Comparison of ENCODE assay signal across 23 mouse cellular contexts in the genomic region with DNA sequence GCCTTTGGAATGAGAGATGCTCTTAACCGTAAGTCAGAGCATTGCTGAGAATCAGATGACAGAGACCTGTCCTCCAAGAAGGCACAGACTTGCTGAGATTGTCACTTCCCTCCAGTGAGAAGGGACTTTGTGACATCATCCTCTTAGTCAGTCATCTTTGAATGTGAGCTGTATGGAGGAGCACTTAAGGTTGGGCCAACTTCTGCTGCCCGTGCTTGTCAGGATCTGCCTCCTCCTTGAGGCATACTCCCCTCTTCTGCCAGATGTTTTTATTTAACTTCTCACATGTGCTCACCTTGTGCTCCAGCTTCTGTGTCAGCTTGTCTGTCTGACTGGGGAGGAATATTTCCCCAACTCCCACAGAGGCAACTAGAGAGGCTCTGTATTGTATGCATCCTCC. TPM values are rescaled to one million over a fixed set of nuclear protein-coding genes. Genes with fewer than 3 reads are reported as not detected.
DNase-seq lines count a peak whose midpoint lies in the region; ATAC-seq and TF ChIP-seq lines count a peak whose summit lies in the region.
"Had no signal": no experiment of that assay in that cellular context is flagged by ENCODE, and none has a peak within 500 bp of the region (broad histone marks: within the 10 kb centered on the region; RNA-seq: fewer than 3 reads in every experiment).

No protein-coding gene starts in this region.

- WGBS in embryonic facial prominence, embryonic 11.5 days = 40% methylated on average over 2 of the region's 2 CpGs
- WGBS in embryonic facial prominence, embryonic 10.5 days = 57% methylated on average over 2 of the region's 2 CpGs
- 28% methylated on average over 2 of the region's 2 CpGs for WGBS in embryonic facial prominence, embryonic 14.5 days
- 36% methylated on average over 2 of the region's 2 CpGs for WGBS in limb, embryonic 14.5 days
- WGBS in kidney, embryonic 16.5 days = 41% methylated on average over 2 of the region's 2 CpGs

- H3K9me3 ChIP-seq in embryonic facial prominence, embryonic 11.5 days (replicated peaks; ENCODE audit: control insufficient read depth, low read length) = no peaks in the 10 kb centered on the region
- H3K9me3 ChIP-seq in embryonic facial prominence, embryonic 10.5 days = no peaks in the 10 kb centered on the region
- no peaks in the 10 kb centered on the region for H3K9me3 ChIP-seq in embryonic facial prominence, embryonic 14.5 days (ENCODE audit: control insufficient read depth, low read length)
- H3K9me3 ChIP-seq in limb, embryonic 14.5 days (ENCODE audit: control insufficient read depth, low read length) = no peaks in the 10 kb centered on the region
- H3K9me3 ChIP-seq in kidney, embryonic 16.5 days (ENCODE audit: low read length) = no peaks in the 10 kb centered on the region
- H3K9me3 ChIP-seq: embryonic facial prominence, embryonic 12.5 days; forebrain, embryonic 10.5 days; forebrain, embryonic 12.5 days had no signal

- H3K4me1 ChIP-seq in embryonic facial prominence, embryonic 11.5 days (ENCODE audit: control insufficient read depth, insufficient read depth, low read length) = no peaks in the 10 kb centered on the region
- peaks cover 14% of the 10 kb centered on the region for H3K4me1 ChIP-seq in embryonic facial prominence, embryonic 10.5 days
- peaks cover 16% of the 10 kb centered on the region for H3K4me1 ChIP-seq in embryonic facial prominence, embryonic 14.5 days (ENCODE audit: control insufficient read depth, insufficient read depth, low read length)
- H3K4me1 ChIP-seq in limb, embryonic 14.5 days (ENCODE audit: control insufficient read depth, insufficient read depth, low read length) = peaks cover 13% of the 10 kb centered on the region
- no peaks in the 10 kb centered on the region for H3K4me1 ChIP-seq in kidney, embryonic 16.5 days (ENCODE audit: insufficient read depth, low read length)
- H3K4me1 ChIP-seq: forebrain, embryonic 10.5 days; forebrain, embryonic 12.5 days had no signal

- no peaks in the 10 kb centered on the region for H3K36me3 ChIP-seq in embryonic facial prominence, embryonic 11.5 days (replicated peaks; ENCODE audit: control insufficient read depth, insufficient read depth, low read depth, low read length)
- no peaks in the 10 kb centered on the region for H3K36me3 ChIP-seq in embryonic facial prominence, embryonic 10.5 days (replicated peaks)
- H3K36me3 ChIP-seq in embryonic facial prominence, embryonic 14.5 days (ENCODE audit: control insufficient read depth, insufficient read depth, low read length) = no peaks in the 10 kb centered on the region
- no peaks in the 10 kb centered on the region for H3K36me3 ChIP-seq in limb, embryonic 14.5 days (ENCODE audit: control insufficient read depth, insufficient read depth, low read length)
- H3K36me3 ChIP-seq in kidney, embryonic 16.5 days (ENCODE audit: insufficient read depth, low read length) = no peaks in the 10 kb centered on the region
- H3K36me3 ChIP-seq: embryonic facial prominence, embryonic 12.5 days; forebrain, embryonic 10.5 days; forebrain, embryonic 12.5 days had no signal

- no peak overlapping the region for H3K4me3 ChIP-seq in embryonic facial prominence, embryonic 11.5 days (ENCODE audit: low read depth, low read length)
- no peak overlapping the region for H3K4me3 ChIP-seq in embryonic facial prominence, embryonic 10.5 days
- no peak overlapping the region for H3K4me3 ChIP-seq in embryonic facial prominence, embryonic 14.5 days (ENCODE audit: low read depth, low read length)
- H3K4me3 ChIP-seq in limb, embryonic 14.5 days (replicated peaks; ENCODE audit: low read length) = no peak overlapping the region
- H3K4me3 ChIP-seq in kidney, embryonic 16.5 days (ENCODE audit: low read length) = no peak overlapping the region
- H3K4me3 ChIP-seq: embryonic facial prominence, embryonic 12.5 days; erythroblast, embryonic 14.5 days; forebrain, embryonic 10.5 days; forebrain, embryonic 12.5 days had no signal

- H3K27me3 ChIP-seq in embryonic facial prominence, embryonic 11.5 days (ENCODE audit: control insufficient read depth, insufficient read depth, low read length) = no peaks in the 10 kb centered on the region
- no peaks in the 10 kb centered on the region for H3K27me3 ChIP-seq in embryonic facial prominence, embryonic 10.5 days (replicated peaks; ENCODE audit: low read depth, poor library complexity, severe bottlenecking)
- no peaks in the 10 kb centered on the region for H3K27me3 ChIP-seq in embryonic facial prominence, embryonic 14.5 days (replicated peaks; ENCODE audit: control insufficient read depth, insufficient read depth, low read length)
- no peaks in the 10 kb centered on the region for H3K27me3 ChIP-seq in limb, embryonic 14.5 days (ENCODE audit: control insufficient read depth, insufficient read depth, low read length)
- no peaks in the 10 kb centered on the region for H3K27me3 ChIP-seq in kidney, embryonic 16.5 days (ENCODE audit: insufficient read depth, low read length)
- H3K27me3 ChIP-seq: embryonic facial prominence, embryonic 12.5 days; forebrain, embryonic 12.5 days had no signal

- no peak overlapping the region for H3K4me2 ChIP-seq in embryonic facial prominence, embryonic 11.5 days (ENCODE audit: low read depth, low read length)
- no peak overlapping the region for H3K4me2 ChIP-seq in embryonic facial prominence, embryonic 14.5 days (ENCODE audit: low read depth, low read length)
- no peak overlapping the region for H3K4me2 ChIP-seq in limb, embryonic 14.5 days (replicated peaks; ENCODE audit: low read depth, low read length, severe bottlenecking)
- no peak overlapping the region for H3K4me2 ChIP-seq in kidney, embryonic 16.5 days (replicated peaks; ENCODE audit: low read depth, low read length)
- H3K4me2 ChIP-seq: embryonic facial prominence, embryonic 12.5 days; forebrain, embryonic 12.5 days had no signal

- no peak overlapping the region for H3K27ac ChIP-seq in embryonic facial prominence, embryonic 11.5 days (replicated peaks; ENCODE audit: low read depth, low read length)
- H3K27ac ChIP-seq in embryonic facial prominence, embryonic 10.5 days (replicated peaks) = no peak overlapping the region
- H3K27ac ChIP-seq in embryonic facial prominence, embryonic 14.5 days (replicated peaks; ENCODE audit: low read depth, low read length) = 0 out of 2 replicates have a peak overlapping the region, but pooled peaks have one; percentile 23
- H3K27ac ChIP-seq in limb, embryonic 14.5 days (replicated peaks; ENCODE audit: low read depth, low read length) = no peak overlapping the region
- no peak overlapping the region for H3K27ac ChIP-seq in kidney, embryonic 16.5 days (ENCODE audit: low read length)
- H3K27ac ChIP-seq: embryonic facial prominence, embryonic 12.5 days; forebrain, embryonic 10.5 days; forebrain, embryonic 12.5 days had no signal

- H3K9ac ChIP-seq in embryonic facial prominence, embryonic 11.5 days (replicated peaks; ENCODE audit: low read length) = no peak overlapping the region
- H3K9ac ChIP-seq in embryonic facial prominence, embryonic 14.5 days (ENCODE audit: low read depth, low read length) = no peak overlapping the region
- H3K9ac ChIP-seq in limb, embryonic 14.5 days (ENCODE audit: low read depth, low read length, severe bottlenecking) = no peak overlapping the region
- no peak overlapping the region for H3K9ac ChIP-seq in kidney, embryonic 16.5 days (replicated peaks; ENCODE audit: low read length)
- H3K9ac ChIP-seq: embryonic facial prominence, embryonic 12.5 days; forebrain, embryonic 12.5 days had no signal

- peak; percentile 42; the same call in 1 of the 2 replicates for ATAC-seq in embryonic facial prominence, embryonic 11.5 days (replicated peaks; ENCODE audit: insufficient number of reproducible peaks, low FRiP score, low TSS enrichment, low read depth)
- peak; percentile 61 for ATAC-seq in embryonic facial prominence, embryonic 14.5 days (ENCODE audit: low read depth)
- no peak for ATAC-seq in limb, embryonic 14.5 days (ENCODE audit: low FRiP score, low read depth)
- no peak for ATAC-seq in kidney, embryonic 16.5 days (ENCODE audit: low FRiP score, low TSS enrichment)
- ATAC-seq: activated CD4-positive, CD25-positive, alpha-beta regulatory T cell, adult 4 months; forebrain, embryonic 14.5 days; forebrain, embryonic 16.5 days had no signal

- peak; percentile 48 for DNase-seq in embryonic facial prominence, embryonic 11.5 days (ENCODE audit: low spot score)
- DNase-seq in embryonic facial prominence, embryonic 10.5 days (ENCODE audit: low spot score) = no peak
- peak; percentile 56 for DNase-seq in 3T3-L1 (ENCODE audit: low read depth, low spot score)
- DNase-seq in embryonic facial prominence, embryonic 14.5 days (ENCODE audit: low spot score) = no peak
- peak; percentile 21 for DNase-seq in limb, embryonic 14.5 days (ENCODE audit: low spot score)
- DNase-seq in T-cell, adult 2 months (ENCODE audit: low spot score) = no peak
- DNase-seq: adrenal gland, adult 8-10 months; adrenal gland, postnatal 14 days; adrenal gland, postnatal 36 days; cerebellum, adult 11-12 months; cerebellum, adult 2 months; cerebellum, adult 9-10 months; cerebellum, postnatal 10 days; cerebellum, postnatal 25 days had no signal

- TF ChIP-seq POLR2A in limb, embryonic 14.5 days (IDR thresholded peaks at IDR 0.05; ENCODE audit: borderline replicate concordance, extremely low read depth, insufficient read depth, insufficient read length) = no peak

RNA-seq across cellular contexts. Expression of a gene that starts 13.6 kb away (rescaled TPM):
- 5.1 and 6.2 TPM in 2 replicates for polyA plus RNA-seq in embryonic facial prominence, embryonic 11.5 days (2014; fragmentation: Nextera tagmentation; extraction: Ambion mirVana)
- polyA plus RNA-seq in embryonic facial prominence, embryonic 10.5 days (2016; fragmentation: Nextera tagmentation; extraction: Ambion mirVana) = 2.0 and 2.3 TPM in 2 replicates
- 9.1 and 10.8 TPM in 2 replicates for polyA plus RNA-seq in embryonic facial prominence, embryonic 14.5 days (2014; fragmentation: Nextera tagmentation; extraction: Ambion mirVana)
- 34.8 and 34.9 TPM in 2 replicates for polyA plus RNA-seq in limb, embryonic 14.5 days (2012; rRNA removed)
- 11.3 and 16.2 TPM in 2 replicates for polyA plus RNA-seq in limb, embryonic 14.5 days (2014; fragmentation: Nextera tagmentation; extraction: Ambion mirVana)
- polyA plus RNA-seq in kidney, embryonic 16.5 days (2015; fragmentation: Nextera tagmentation; extraction: Ambion mirVana) = 6.3 and 9.3 TPM in 2 replicates
- polyA plus RNA-seq: erythroblast, embryonic 14.5 days had no signal

RNA-seq across cellular contexts. Expression of a gene that starts 57.4 kb away (rescaled TPM):
- polyA plus RNA-seq in embryonic facial prominence, embryonic 11.5 days (2014; fragmentation: Nextera tagmentation; extraction: Ambion mirVana) = 0.31 TPM in 1 of 2 replicates, not detected in the other
- 0.17 and 0.18 TPM in 2 replicates for polyA plus RNA-seq in embryonic facial prominence, embryonic 10.5 days (2016; fragmentation: Nextera tagmentation; extraction: Ambion mirVana)
- polyA plus RNA-seq in embryonic facial prominence, embryonic 14.5 days (2014; fragmentation: Nextera tagmentation; extraction: Ambion mirVana) = 0.47 TPM in 1 of 2 replicates, not detected in the other
- polyA plus RNA-seq in limb, embryonic 14.5 days (2012; rRNA removed) = 0.05 and 0.23 TPM in 2 replicates
- polyA plus RNA-seq in limb, embryonic 14.5 days (2014; fragmentation: Nextera tagmentation; extraction: Ambion mirVana) = 0.15 TPM in 1 of 2 replicates, not detected in the other
- polyA plus RNA-seq in kidney, embryonic 16.5 days (2015; fragmentation: Nextera tagmentation; extraction: Ambion mirVana) = 0.10 TPM in 1 of 2 replicates, not detected in the other
- polyA plus RNA-seq: C2C12; erythroblast, embryonic 14.5 days; forebrain, embryonic 10.5 days; forebrain, embryonic 12.5 days; forebrain, embryonic 14.5 days had no signal

Comparison
In these comparisons a context has a peak if more than half of its experiments do, and no peak if none do; other contexts are left out.
1. DNase-seq: peak in embryonic facial prominence, embryonic 11.5 days (single experiment), 3T3-L1 (single experiment) and limb, embryonic 14.5 days (single experiment); none in embryonic facial prominence, embryonic 10.5 days (single experiment), embryonic facial prominence, embryonic 14.5 days (single experiment) and T-cell, adult 2 months (single experiment).
2. ATAC-seq: peak in embryonic facial prominence, embryonic 11.5 days (single experiment) and embryonic facial prominence, embryonic 14.5 days (single experiment); none in limb, embryonic 14.5 days (single experiment) and kidney, embryonic 16.5 days (single experiment).